10 mouse cellular contexts compared by ENCODE assay signal in genomic region chr6:43242061-43242460, GRCm38 (mm10). TPM values are rescaled to one million over a fixed set of nuclear protein-coding genes. Genes with fewer than 3 reads are reported as not detected.
DNase-seq lines count a peak whose midpoint lies in the region; ATAC-seq and TF ChIP-seq lines count a peak whose summit lies in the region.
"Had no signal": no experiment of that assay in that cellular context is flagged by ENCODE, and none has a peak within 500 bp of the region (broad histone marks: within the 10 kb centered on the region; RNA-seq: fewer than 3 reads in every experiment).

No protein-coding gene starts in this region.

- peak; percentile 32; the same call in 1 of the 2 replicates for TF ChIP-seq CTCF in kidney, adult 2 months (conservative IDR thresholded peaks at IDR 0.05; ENCODE audit: insufficient read depth, insufficient read length, low read depth, low read length)
- TF ChIP-seq CTCF in thymus, adult 2 months (IDR thresholded peaks at IDR 0.05; ENCODE audit: borderline replicate concordance, control insufficient read depth, extremely low read depth, insufficient read depth, low read length, poor library complexity) = no peak

- ATAC-seq in embryonic facial prominence, embryonic 14.5 days (ENCODE audit: low read depth) = no peak

- no peaks in the 10 kb centered on the region for H3K27me3 ChIP-seq in kidney, adult 2 months (replicated peaks; ENCODE audit: control insufficient read depth, insufficient read depth, low read length)
- no peaks in the 10 kb centered on the region for H3K27me3 ChIP-seq in thymus, adult 2 months (ENCODE audit: control insufficient read depth, insufficient read depth, low read length)
- no peaks in the 10 kb centered on the region for H3K27me3 ChIP-seq in embryonic facial prominence, embryonic 14.5 days (replicated peaks; ENCODE audit: control insufficient read depth, insufficient read depth, low read length)

- no peak overlapping the region for H3K4me2 ChIP-seq in embryonic facial prominence, embryonic 14.5 days (ENCODE audit: low read depth, low read length)

- no peak overlapping the region for H3K4me3 ChIP-seq in kidney, adult 2 months (ENCODE audit: insufficient read depth, low read depth, low read length)
- no peak overlapping the region for H3K4me3 ChIP-seq in thymus, adult 2 months (ENCODE audit: control insufficient read depth, insufficient read depth, low read length)
- no peak overlapping the region for H3K4me3 ChIP-seq in embryonic facial prominence, embryonic 14.5 days (ENCODE audit: low read depth, low read length)
- H3K4me3 ChIP-seq: erythroblast, embryonic 14.5 days had no signal

- no peaks in the 10 kb centered on the region for H3K36me3 ChIP-seq in kidney, adult 2 months (ENCODE audit: control insufficient read depth, insufficient read depth, low read length)
- no peaks in the 10 kb centered on the region for H3K36me3 ChIP-seq in thymus, adult 2 months (ENCODE audit: control insufficient read depth, insufficient read depth, low read length)
- H3K36me3 ChIP-seq in embryonic facial prominence, embryonic 14.5 days (ENCODE audit: control insufficient read depth, insufficient read depth, low read length) = no peaks in the 10 kb centered on the region

- no peak for TF ChIP-seq POLR2A in kidney, adult 2 months (IDR thresholded peaks at IDR 0.05; ENCODE audit: low read depth, low read length)
- no peak for TF ChIP-seq POLR2A in thymus, adult 2 months (IDR thresholded peaks at IDR 0.05; ENCODE audit: control insufficient read depth, extremely low read depth, insufficient read depth, low read length, poor library complexity)

- no peak overlapping the region for H3K9ac ChIP-seq in embryonic facial prominence, embryonic 14.5 days (ENCODE audit: low read depth, low read length)

- H3K27ac ChIP-seq in kidney, adult 2 months (ENCODE audit: insufficient read depth, low read depth, low read length) = no peak overlapping the region
- H3K27ac ChIP-seq in thymus, adult 2 months (ENCODE audit: control insufficient read depth, insufficient read depth, low read length) = no peak overlapping the region
- no peak overlapping the region for H3K27ac ChIP-seq in embryonic facial prominence, embryonic 14.5 days (replicated peaks; ENCODE audit: low read depth, low read length)

- no peaks in the 10 kb centered on the region for H3K4me1 ChIP-seq in kidney, adult 2 months (ENCODE audit: control insufficient read depth, insufficient read depth, low read length)
- no peaks in the 10 kb centered on the region for H3K4me1 ChIP-seq in thymus, adult 2 months (replicated peaks; ENCODE audit: control insufficient read depth, insufficient read depth, low read length)
- no peaks in the 10 kb centered on the region for H3K4me1 ChIP-seq in embryonic facial prominence, embryonic 14.5 days (ENCODE audit: control insufficient read depth, insufficient read depth, low read length)

- DNase-seq in kidney, adult 2 months = peak; percentile 12
- DNase-seq in kidney, adult 8-10 months = no peak
- DNase-seq in thymus, adult 2 months = peak; percentile 14
- DNase-seq in thymus, postnatal 36 days = no peak
- peak; percentile 24 for DNase-seq in embryonic facial prominence, embryonic 14.5 days (ENCODE audit: low spot score)
- DNase-seq in thymus, postnatal 4 days = peak; percentile 51
- DNase-seq in cerebellum, adult 8-10 months = no peak
- DNase-seq in spleen, postnatal 36 days (ENCODE audit: low spot score in 2 of 2) = no peak

- WGBS in kidney, adult 2 months = 19% methylated on average over 4 of the region's 4 CpGs
- 4% methylated on average over 4 of the region's 4 CpGs for WGBS in thymus, adult 2 months
- WGBS in embryonic facial prominence, embryonic 14.5 days = 15% methylated on average over 4 of the region's 4 CpGs

- H3K9me3 ChIP-seq in embryonic facial prominence, embryonic 14.5 days (ENCODE audit: control insufficient read depth, low read length) = no peaks in the 10 kb centered on the region

RNA-seq across cellular contexts. Expression of gene Olfr47, which starts 10.7 kb away (rescaled TPM):
- not detected in 2 replicates for polyA plus RNA-seq in kidney, adult 2 months (2012; rRNA removed)
- polyA plus RNA-seq in thymus, adult 2 months (2012; rRNA removed) = not detected in 2 replicates
- polyA plus RNA-seq in embryonic facial prominence, embryonic 14.5 days (2014; fragmentation: Nextera tagmentation; extraction: Ambion mirVana) = not detected in 2 replicates
- polyA plus RNA-seq: erythroblast, embryonic 14.5 days; lung, embryonic 16.5 days had no signal

RNA-seq across cellular contexts. Expression of gene Arhgef5, which starts 23.3 kb away (rescaled TPM):
- polyA plus RNA-seq in kidney, adult 2 months (2012; rRNA removed) = 35.2 and 36.4 TPM in 2 replicates
- 6.8 and 8.0 TPM in 2 replicates for polyA plus RNA-seq in thymus, adult 2 months (2012; rRNA removed)
- 9.8 TPM in 2 replicates for polyA plus RNA-seq in embryonic facial prominence, embryonic 14.5 days (2014; fragmentation: Nextera tagmentation; extraction: Ambion mirVana)
- polyA plus RNA-seq: erythroblast, embryonic 14.5 days had no signal

RNA-seq across cellular contexts. Expression of gene Olfr434, which starts 29.2 kb away (rescaled TPM):
- not detected in 2 replicates for polyA plus RNA-seq in kidney, adult 2 months (2012; rRNA removed)
- polyA plus RNA-seq in thymus, adult 2 months (2012; rRNA removed) = not detected in 2 replicates
- polyA plus RNA-seq in embryonic facial prominence, embryonic 14.5 days (2014; fragmentation: Nextera tagmentation; extraction: Ambion mirVana) = not detected in 2 replicates
- polyA plus RNA-seq: erythroblast, embryonic 14.5 days; lung, embryonic 16.5 days had no signal

RNA-seq across cellular contexts. Expression of gene Olfr435, which starts 45.1 kb away (rescaled TPM):
- not detected in 2 replicates for polyA plus RNA-seq in kidney, adult 2 months (2012; rRNA removed)
- not detected in 2 replicates for polyA plus RNA-seq in thymus, adult 2 months (2012; rRNA removed)
- polyA plus RNA-seq in embryonic facial prominence, embryonic 14.5 days (2014; fragmentation: Nextera tagmentation; extraction: Ambion mirVana) = not detected in 2 replicates
- polyA plus RNA-seq: erythroblast, embryonic 14.5 days; lung, embryonic 16.5 days had no signal

Comparison
In these comparisons a context has a peak if more than half of its experiments do, and no peak if none do; other contexts are left out.
1. DNase-seq: peak in kidney, adult 2 months (single experiment), thymus, adult 2 months (single experiment), embryonic facial prominence, embryonic 14.5 days (single experiment) and thymus, postnatal 4 days (single experiment); none in kidney, adult 8-10 months (0 of 2), thymus, postnatal 36 days (0 of 2), cerebellum, adult 8-10 months (single experiment) and spleen, postnatal 36 days (0 of 2).